Mouse (Mus musculus): Measurements from ENCODE around the gene Mettl22. TPM values are rescaled to one million over a fixed set of nuclear protein-coding genes. Genes with fewer than 3 reads are reported as not detected.

The Mettl22 gene
- total RNA-seq, 2 experiments from 2014 or later: 26.4 to 27.9 TPM

GRCm38 (mm10) chr16:8496967-8497366 lies 26.4 kb downstream of the Mettl22 start:
- DNase-seq (ENCODE audit: low spot score in 2 of 2): no peak
- intact Hi-C loops (cut with DNase I): loop anchor here (5.0 kb wide), 1 partner anchor 130 kb away; no protein-coding TSS in a partner anchor

GRCm38 (mm10) chr16:8504271-8504670 lies 33.7 kb downstream of the Mettl22 start:
- intact Hi-C loops (cut with DNase I): no loop called here
- no peak for DNase-seq (ENCODE audit: low spot score in 2 of 2)

DNA sequence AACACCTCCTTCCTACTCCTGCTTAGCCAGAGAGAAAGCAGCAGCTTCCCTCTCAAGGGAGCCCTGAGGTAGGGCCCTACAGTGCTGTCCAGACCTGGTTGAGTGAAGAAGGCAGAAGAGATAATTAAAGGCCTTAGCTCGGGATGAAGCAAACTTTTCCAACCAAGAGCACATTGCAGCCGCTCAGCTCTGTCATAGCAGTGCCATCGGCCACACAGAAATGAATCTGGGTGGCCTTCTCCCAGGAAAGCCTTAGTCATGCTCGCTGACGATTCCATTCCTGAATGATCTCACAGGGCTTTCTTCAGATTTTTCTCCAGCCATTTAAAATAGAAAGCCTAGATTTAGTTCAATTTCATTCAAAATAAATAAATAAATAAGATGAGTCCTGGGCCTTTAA lies 39.3 kb downstream of the Mettl22 start:
- intact Hi-C loops (cut with DNase I): loop anchor here (5.0 kb wide), 1 partner anchor 127 kb away; the partner anchor contains the start of genes Pmm2 and Tmem186
- DNase-seq (ENCODE audit: low spot score in 2 of 2): no peak

DNA sequence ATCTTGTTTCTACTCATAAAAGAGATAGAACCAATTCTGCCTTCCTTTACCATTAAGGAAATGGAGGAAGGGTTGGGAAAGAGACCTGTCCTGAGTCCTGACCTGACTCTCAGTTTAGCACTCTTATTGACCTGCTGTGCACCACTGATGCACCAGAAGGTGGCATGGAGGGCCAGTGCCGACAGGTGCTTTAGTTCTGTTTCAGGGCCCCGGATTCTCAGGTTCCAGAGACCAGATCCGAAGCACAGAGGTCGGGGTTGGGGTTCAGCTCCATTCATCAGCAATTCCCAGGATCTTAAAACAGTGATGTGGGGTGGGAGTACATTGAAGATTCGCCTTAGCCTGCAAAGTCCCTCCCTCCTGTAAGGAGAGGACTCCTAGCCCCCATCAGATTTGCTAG lies 42.2 kb downstream of the Mettl22 start:
- DNase-seq (ENCODE audit: low spot score in 2 of 2): no peak
- intact Hi-C loops (cut with DNase I): loop anchor here (5.0 kb wide), 1 partner anchor 124 kb away; the partner anchor contains the start of genes Pmm2 and Tmem186

DNA sequence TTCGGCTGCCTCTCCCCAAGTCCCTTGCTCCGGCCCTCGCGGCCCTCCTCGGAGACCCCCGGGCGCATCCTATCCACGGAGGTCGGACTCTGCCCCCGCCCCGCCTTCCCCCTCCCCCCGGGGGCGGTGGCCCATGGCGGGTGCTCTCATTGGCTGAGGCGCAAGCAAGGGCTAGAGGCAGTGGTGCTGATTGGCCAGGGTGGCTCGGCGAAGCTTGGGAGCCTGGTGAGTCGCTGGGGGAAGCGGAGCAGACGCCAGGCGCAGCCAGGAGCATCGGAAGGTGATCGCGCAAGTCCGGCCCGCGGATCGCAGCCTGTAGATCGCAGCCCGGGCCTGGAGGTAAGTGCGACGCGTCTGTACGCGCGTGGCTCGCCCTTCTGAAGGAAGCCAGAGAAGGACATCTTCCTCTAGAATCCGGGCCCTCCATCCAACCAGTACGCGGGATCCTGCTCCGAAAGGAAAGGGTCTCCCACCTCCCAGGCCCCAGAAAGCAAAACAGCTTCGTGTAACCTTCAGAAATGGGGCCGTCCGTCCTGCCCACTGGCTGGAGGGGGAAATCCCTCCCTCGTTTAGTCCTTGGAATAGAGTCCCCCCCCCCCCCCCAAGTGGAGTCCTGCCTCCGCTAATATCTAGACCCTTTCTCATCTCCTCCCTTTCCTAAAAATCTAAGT lies 42.8 kb downstream of the Mettl22 start, which contains the start of gene Abat:
TSS of gene Abat (plus strand) at position 194 of the 671 bp plus-strand sequence.
- intact Hi-C loops (cut with DNase I): loop anchor here (5.0 kb wide), 1 partner anchor 124 kb away; the partner anchor contains the start of genes Pmm2 and Tmem186
- DNase-seq (ENCODE audit: low spot score in 2 of 2): peak; percentile 92 to 93

- intact Hi-C loops (cut with DNase I): loop anchor here (5.0 kb wide), 1 partner anchor 123 kb away; the partner anchor contains the start of genes Pmm2 and Tmem186
Observed at GRCm38 (mm10) chr16:8514180-8514579, 43.6 kb downstream of the Mettl22 start.

DNA sequence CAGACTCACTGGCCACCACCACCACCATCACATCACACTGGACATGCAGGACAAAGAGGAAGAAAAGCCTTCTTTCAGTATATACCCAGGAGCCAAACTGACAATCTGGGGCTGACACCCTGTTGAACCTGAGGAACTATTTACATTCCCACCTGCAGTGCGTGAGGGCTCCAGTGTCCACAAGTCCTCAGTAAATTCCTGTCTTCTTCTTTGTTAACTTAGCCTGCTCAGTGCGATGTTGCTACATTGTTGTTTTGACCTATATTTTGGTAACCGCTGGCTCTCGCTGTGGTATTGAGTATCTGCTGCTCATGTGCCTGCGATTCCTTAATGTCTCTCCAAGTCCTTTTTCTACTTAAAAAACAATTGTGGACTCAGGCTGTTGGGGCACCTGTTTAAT lies 49.9 kb downstream of the Mettl22 start:
- DNase-seq (ENCODE audit: low spot score in 2 of 2): no peak
- intact Hi-C loops (cut with DNase I): no loop called here

More at GRCm38 (mm10) chr16:8514180-8514579, 43.6 kb downstream of the Mettl22 start:
- DNase-seq (ENCODE audit: low spot score in 2 of 2): no peak

DNA sequence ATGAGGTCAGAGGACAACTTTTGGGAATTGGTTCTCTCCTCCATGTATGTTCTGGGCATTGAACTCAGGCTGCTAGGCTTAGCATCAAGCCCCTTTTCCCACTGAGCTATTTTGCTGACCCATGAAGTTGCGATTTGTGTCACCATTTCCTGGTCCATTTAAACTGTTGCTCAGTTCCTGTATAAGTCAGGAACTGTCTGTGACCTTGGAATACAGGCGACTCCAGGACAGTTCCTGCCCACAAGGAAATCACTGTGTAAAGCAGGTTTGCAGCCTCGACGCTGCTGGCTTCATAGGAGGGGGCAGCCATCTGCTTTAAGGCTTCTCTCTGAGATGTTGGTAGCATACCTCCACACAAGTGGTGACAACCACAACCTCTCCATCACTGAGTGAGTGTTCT lies 50.7 kb downstream of the Mettl22 start:
- DNase-seq (ENCODE audit: low spot score in 2 of 2): no peak
- intact Hi-C loops (cut with DNase I): no loop called here

GRCm38 (mm10) chr16:8523480-8524144 lies 53.0 kb downstream of the Mettl22 start:
- DNase-seq (ENCODE audit: low spot score in 2 of 2): peak; percentile 33 to 36
- intact Hi-C loops (cut with DNase I): no loop called here

GRCm38 (mm10) chr16:8524163-8524847 lies 53.7 kb downstream of the Mettl22 start:
- no peak for DNase-seq (ENCODE audit: low spot score in 2 of 2)
- intact Hi-C loops (cut with DNase I): no loop called here

DNA sequence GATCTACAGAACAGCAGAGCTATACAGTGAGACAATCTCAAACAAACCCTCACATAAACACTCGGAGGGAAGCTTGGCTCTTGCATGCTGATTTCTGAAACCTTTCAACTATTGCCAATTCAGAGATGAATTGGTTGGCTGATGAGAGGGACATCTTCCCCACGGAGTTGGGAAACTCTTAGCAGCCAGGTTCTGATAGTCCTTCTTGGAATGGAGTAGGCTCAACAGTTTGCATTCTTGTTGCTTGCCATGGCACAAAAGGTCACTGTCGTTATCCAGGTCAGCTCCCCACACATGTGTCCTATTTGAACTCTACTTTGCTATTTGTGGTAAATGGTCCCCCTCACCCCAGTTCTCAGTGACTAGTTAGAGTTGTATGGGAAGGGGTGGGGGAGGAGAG lies 54.7 kb downstream of the Mettl22 start:
- intact Hi-C loops (cut with DNase I): no loop called here
- no peak for DNase-seq (ENCODE audit: low spot score in 2 of 2)

- intact Hi-C loops (cut with DNase I): no loop called here
- no peak for DNase-seq (ENCODE audit: low spot score in 2 of 2)
Observed at GRCm38 (mm10) chr16:8525877-8526276, 55.3 kb downstream of the Mettl22 start.

GRCm38 (mm10) chr16:8529389-8529788 lies 58.8 kb downstream of the Mettl22 start:
- intact Hi-C loops (cut with DNase I): no loop called here
- no peak for DNase-seq (ENCODE audit: low spot score in 2 of 2)

GRCm38 (mm10) chr16:8530018-8530417 lies 59.4 kb downstream of the Mettl22 start:
- no peak for DNase-seq (ENCODE audit: low spot score in 2 of 2)
- intact Hi-C loops (cut with DNase I): no loop called here

DNA sequence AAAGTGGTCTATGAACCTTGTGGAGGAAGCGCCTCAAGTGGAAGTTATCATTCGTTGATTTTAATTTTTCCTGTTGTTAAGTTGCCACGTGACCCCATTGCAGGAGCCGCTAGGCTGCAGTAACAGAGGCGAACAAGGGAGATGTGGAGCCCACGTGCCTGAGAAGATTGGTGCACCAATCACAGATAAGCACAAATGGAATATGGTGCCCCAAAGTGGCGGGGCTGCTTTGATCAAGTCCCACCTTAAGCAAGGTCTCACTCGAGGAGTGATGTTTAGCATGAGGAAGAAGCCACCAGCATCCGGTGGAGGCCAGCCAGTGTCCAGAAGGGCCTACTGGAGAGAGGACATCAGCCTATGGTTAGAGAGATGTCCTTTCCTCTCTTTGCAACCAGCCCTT lies 61.9 kb downstream of the Mettl22 start:
- intact Hi-C loops (cut with DNase I): no loop called here
- no peak for DNase-seq (ENCODE audit: low spot score in 2 of 2)

DNA sequence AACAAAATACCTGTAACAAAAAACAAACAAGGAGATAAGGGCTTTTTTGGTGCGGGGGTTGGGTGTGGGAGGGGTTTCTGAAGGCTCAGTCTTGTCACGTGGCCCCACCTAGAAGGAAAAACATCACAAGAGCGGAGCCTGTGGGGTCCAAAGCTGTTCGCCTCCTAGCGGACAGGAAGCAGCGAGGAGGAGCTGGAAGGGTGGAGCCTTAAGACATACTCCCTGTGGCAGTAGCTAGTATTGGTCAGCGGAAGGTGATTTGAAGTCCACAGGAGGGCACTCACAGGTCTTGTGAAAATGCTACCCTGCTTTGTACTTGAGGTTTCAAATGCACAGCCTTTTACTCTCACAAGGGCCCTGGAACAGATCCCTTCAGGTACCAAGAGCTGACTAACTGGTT lies 62.3 kb downstream of the Mettl22 start:
- DNase-seq (ENCODE audit: low spot score in 2 of 2): no peak
- intact Hi-C loops (cut with DNase I): no loop called here

- intact Hi-C loops (cut with DNase I): no loop called here
- no peak for DNase-seq (ENCODE audit: low spot score in 2 of 2)
Observed at GRCm38 (mm10) chr16:8533477-8533876, 62.9 kb downstream of the Mettl22 start.

DNA sequence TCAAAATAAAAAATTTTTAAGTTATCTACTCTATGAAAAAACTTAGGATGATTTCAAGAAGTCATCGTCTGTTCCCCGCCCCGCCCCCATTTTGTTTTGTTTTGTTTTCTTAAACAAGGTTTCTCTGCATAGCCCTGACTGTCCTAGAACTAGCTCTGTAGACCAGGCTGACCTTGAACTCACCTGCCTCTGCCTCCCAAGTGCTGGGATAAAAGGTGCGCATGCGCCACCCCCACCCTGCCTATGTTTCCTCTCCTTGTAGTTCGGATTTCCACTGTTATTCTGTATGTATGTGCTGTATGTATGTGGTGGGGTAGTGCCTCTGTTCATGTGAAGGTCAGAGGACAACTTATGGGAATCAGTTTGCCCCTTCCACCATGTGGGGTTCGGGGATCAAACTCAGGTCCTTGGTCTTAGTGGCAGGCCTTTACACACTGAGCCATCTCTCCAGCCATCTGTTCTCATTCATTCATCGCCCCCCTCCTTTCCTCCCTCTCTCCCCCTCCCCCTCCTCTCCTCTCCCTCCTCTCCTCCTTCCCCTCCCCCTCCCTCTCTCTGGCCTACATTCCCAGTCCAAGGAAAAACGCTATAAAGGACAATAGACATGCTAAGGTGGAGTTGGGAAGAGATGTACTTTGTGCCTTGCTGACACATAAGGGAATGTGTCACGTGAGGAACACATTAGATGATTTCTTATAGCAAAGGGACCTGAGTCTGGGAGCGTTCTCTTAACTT lies 64.0 kb downstream of the Mettl22 start:
- intact Hi-C loops (cut with DNase I): no loop called here
- DNase-seq (ENCODE audit: low spot score in 2 of 2): no peak

DNA sequence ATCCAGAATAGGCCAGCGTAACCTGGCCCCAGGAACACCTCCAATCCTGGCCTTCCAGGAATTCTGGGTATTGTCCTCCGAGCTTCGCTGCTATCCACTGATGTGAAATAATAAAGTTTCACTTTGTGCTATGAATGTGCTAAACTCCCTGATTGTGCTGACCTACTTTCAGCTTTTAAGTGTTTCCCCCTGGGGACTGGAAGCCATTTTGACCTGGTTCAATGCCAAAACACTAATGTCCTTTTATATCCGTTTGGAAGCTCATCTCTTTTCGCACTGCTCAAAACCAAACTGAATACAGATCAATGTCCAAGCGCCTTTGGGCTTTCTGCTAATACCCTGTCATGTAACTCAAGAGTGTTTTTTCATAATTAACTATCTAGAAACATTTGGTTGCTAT lies 64.8 kb downstream of the Mettl22 start:
- no peak for DNase-seq (ENCODE audit: low spot score in 2 of 2)
- intact Hi-C loops (cut with DNase I): no loop called here

Data from left cerebral cortex, postnatal 36 days (tissue).